Mouse (Mus musculus): ENCODE measurements around the gene Ucn2.

Gene Ucn2

DNA sequence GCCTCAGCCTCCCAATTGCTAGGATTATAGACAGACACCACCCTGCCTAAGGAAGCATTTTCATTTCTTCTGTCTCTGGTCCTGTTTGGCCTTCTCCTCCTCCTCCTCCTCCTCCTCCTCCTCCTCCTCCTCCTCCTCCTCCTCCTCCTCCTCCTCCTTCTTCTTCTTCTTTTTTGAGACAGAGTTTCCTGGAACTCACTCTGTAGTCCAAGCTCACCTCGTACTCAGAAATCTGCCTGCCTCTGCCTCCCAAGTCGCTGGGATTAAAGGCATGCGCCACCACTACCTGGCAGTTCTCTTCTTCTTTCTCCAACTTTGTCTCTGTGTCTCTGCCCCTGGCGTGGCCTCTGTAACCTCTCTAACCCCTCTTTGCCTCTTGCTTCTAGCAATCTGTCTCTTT is at the start of gene Ucn2:
TSS of gene Ucn2 (plus strand) at position 301 of the 400 bp plus-strand sequence.
- no peak for DNase-seq (ENCODE audit: low read depth, low spot score)

DNA sequence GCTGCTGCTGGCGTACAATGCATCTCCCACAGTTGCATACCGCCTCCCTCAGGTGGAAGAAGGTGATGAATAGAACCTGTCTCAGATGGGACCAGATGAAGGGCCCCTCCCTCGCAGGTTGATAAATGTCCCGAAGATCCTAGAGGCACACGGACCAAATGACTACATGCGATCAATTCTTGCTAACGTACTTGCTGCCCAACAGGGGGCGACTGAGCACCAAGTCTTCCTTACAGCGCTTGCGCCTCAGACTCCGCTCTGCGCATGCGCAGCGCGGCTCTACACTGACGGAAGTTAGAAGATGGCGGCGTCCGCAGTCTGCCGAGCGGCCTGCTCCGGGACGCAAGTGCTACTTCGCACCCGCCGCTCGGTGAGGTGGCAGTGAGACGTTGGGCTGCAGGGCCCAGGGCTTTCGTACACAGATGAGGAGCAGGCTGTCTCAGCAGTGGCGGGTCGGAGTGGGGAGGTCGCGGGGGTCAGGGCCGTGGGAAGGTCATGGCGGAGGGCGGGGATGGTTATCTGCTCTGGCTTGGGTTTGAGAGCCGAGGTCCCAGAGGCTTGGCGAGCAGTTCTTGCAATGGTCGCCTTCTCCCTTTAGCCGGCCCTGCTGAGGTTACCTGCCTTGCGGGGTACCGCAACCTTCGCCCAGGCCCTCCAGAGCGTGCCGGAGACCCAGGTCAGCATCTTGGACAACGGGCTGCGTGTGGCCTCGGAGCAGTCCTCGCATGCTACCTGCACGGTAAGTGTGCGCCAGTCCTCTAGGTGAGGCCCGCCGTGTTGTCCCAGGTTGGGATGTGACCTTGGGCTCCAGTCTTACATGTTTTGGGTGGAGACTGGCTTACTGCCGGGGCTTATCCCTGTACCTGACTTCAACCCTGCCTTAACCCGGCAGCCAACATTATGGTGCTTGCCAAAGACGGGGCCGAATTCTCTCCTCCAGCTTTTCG is 49.1 kb upstream of the Ucn2 start, which contains the start of gene Uqcrc1:
TSS of gene Uqcrc1 (plus strand) at position 216 of the 947 bp plus-strand sequence.
- peak; percentile 100 for DNase-seq (ENCODE audit: low read depth, low spot score)

- no peak for DNase-seq (ENCODE audit: low read depth, low spot score)
These were observed 40.7 kb upstream of the Ucn2 start for GRCm38 (mm10) chr9:108945111-108945510.

DNA sequence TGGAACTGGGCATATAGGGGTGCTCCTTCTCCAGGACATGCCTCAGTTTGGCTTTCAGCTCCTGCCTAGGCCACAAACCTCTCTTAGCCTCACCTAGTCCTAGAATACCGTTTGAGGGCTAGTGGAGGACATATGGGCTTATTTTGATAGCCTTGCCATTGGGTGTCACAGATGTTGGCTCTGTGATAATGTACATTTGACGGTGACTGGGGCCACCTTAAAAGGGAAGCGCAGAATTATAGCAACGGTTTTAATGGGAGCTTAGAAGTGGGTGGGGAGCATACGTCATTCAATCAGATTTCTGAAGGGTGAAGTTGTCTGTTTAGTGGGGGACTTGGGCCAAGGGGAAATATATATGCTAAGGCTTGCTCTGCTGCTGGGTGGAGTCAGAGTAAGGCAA is 40.2 kb upstream of the Ucn2 start:
- no peak for DNase-seq (ENCODE audit: low read depth, low spot score)

DNA sequence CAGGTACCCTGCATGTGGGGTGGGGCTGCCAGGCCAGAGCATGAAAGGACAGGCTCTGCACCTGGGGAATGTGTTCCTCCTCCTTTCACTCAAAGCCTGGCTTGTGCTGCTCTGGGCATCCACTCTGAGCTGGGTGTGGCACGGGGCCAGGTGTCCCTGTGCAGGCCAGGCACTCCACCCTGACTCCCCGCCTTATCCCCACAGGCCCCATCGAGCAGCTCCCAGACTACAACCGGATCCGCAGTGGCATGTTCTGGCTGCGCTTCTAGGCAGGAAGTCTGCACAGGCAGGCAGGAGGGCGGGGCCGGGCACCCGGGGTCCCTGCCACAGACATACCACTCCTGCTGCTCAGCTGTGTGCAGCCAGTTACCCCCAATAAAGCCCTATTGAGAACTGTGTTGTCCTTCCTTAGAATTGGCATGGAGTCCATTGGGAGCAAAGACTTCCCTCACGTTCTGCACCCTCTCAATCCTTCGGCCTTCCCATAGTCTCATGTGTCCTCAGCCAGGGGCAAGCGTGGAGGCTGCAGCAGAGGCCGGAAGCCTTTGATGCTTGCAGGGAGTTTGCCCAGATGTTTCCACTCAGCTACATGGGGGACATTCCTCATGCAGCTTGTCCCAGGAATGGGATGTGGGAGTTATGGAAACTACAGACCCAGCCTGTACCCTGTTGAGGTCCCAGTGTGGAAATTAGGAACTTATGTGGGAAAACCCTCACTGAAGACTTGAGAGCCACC is 36.4 kb upstream of the Ucn2 start:
- DNase-seq (ENCODE audit: low read depth, low spot score) = peak; percentile 17

DNA sequence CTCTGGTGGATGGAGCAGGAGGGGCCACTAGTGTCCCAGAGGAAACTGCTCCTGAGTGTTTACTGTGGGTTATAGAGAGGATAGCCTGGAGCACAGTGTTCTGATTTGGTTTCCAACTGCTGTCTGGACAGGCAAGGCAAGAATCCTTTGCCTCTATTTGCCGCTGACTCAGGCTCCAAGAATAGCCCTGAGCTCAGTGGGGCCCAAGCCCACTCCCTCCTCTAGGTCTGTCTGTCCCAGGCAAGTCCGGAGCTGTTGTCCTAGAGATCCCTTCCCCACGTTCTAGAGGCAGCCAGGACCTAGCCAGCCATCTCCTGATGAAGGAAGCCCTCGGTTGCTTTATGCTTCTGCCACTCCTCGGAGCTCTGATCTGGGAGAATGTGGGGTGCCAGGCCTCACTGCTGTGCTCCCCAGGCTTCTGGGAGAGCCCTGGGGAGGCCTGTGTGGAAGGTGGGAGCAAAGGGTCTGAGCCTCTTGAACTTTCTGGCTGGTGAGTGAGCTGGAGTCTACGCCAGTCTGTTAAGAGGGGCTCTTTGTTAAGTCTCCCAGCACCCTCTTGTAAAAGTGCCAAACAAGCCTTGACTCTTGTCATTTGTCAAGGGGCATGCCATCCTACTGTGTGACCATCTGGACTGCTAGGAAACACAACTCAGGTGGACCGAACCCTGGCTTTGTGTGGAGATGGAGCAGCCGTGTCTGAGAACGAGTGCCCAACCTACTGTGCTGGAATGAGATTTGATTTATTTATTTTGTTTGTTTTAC is 35.7 kb upstream of the Ucn2 start:
- DNase-seq (ENCODE audit: low read depth, low spot score) = no peak

DNA sequence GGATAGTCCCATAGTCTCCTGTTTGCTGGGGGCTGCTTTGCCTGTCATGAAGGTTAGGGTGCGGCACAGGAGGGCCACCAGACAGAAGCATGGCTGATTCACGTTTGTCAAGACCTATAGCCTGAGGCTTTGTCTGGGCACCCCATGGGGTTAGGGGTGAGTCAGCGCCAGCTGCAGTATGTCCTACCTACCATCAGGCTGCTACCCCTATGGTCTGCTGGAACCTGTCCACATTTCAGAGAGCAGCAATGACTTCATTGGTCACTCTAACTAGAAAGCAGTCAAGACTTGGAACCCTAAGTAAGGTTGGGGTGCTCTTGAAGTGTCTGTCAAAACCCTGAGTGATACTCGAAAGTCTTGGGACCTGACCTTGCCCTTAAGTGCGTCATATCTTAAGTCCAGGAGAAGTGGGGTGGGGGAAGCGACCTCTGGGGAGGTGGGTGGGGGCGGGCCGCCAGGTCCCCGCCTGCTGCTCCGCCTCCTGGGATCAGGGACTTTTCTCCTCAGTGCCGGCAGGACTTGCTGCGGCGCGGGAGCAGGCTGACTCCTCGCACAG is 32.7 kb upstream of the Ucn2 start, which contains the start of gene Col7a1:
TSS of gene Col7a1 (plus strand) at position 506 of the 556 bp plus-strand sequence.
- no peak for DNase-seq (ENCODE audit: low read depth, low spot score)

DNA sequence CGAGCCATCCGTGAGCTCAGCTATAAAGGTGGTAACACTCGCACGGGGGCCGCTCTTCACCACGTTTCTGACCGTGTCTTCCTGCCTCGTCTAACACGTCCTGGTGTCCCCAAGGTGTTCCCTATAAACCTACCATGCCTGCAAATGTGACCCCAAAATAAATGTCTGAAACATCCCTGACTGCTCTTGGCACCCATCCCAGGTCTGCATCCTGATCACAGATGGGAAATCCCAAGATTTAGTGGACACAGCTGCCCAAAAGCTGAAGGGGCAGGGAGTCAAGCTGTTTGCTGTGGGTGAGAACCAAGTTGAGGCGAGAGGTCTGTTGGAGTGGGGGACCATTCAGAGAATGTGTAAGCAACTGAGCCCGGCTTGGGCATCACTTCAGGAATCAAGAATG is 30.6 kb upstream of the Ucn2 start:
- DNase-seq (ENCODE audit: low read depth, low spot score) = no peak

- no peak for DNase-seq (ENCODE audit: low read depth, low spot score)
These were observed 30.0 kb upstream of the Ucn2 start for GRCm38 (mm10) chr9:108955846-108956245.

GRCm38 (mm10) chr9:108963577-108963976 is 22.2 kb upstream of the Ucn2 start:
- no peak for DNase-seq (ENCODE audit: low read depth, low spot score)

- no peak for DNase-seq (ENCODE audit: low read depth, low spot score)
These were observed 21.5 kb upstream of the Ucn2 start for GRCm38 (mm10) chr9:108964338-108964737.

DNA sequence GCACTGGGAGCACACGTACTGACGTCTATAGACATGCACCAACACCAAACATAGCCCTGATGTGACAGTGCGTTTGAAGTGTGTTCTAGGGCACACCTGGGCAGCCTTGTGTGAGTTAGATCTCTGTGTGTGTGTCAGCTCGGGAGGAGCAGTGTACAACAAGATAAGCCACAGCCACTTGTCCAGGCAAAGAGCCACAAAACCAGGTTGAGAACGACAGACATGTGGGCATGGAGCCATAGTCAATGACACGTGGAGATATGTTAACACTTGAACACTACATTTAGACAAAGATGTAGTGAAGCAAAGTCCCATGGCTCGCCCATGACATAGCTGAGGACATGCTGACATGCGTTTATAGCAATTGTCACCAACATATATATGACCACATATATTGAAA is 15.2 kb upstream of the Ucn2 start:
- no peak for DNase-seq (ENCODE audit: low read depth, low spot score)

- no peak for DNase-seq (ENCODE audit: low read depth, low spot score)
These were observed 9.3 kb upstream of the Ucn2 start for GRCm38 (mm10) chr9:108976483-108976882.

- DNase-seq (ENCODE audit: low read depth, low spot score) = no peak
These were observed 7.8 kb upstream of the Ucn2 start for GRCm38 (mm10) chr9:108977966-108978365.

DNA sequence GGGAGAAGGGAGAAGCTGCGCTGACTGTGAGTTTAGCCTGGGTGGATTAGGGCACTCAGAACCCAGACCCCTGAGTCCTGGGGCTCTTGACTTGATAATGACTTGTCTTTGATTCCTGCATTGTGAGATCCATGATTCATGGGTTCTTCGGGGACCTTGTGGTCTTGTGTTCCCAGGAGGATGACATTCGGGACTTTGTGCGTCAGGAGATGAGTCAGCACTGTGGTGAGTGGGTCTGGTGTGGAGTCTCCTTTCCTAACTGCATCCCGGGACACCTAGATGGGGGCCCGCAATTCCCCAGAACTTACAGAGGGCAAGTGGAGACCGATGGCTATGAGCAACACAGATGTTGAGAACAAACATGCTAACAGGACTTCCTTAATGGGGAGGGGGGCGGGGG is 3.3 kb upstream of the Ucn2 start:
- DNase-seq (ENCODE audit: low read depth, low spot score) = no peak

DNA sequence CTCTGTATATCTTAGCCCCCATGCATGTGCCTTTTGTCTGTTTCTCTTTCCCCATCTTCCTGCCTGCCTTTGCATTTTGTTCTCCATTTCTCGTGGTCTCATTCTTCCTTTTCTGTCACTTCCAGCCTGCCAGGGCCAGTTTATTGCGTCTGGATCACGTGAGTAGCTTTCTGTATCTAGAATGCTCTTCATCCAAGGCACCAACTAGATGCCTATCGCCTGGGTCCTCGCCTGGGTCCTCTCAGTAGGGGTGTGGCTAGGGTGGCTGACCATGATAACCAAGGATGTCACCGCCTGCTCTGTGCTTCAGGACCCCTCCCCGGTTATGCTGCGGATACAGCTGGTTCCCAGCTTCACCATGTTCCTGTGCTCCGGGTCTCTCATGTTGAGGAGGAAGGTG is 2.6 kb upstream of the Ucn2 start:
- no peak for DNase-seq (ENCODE audit: low read depth, low spot score)

GRCm38 (mm10) chr9:108987704-108988350 is 2.0 kb downstream of the Ucn2 start:
- no peak for DNase-seq (ENCODE audit: low read depth, low spot score)

DNA sequence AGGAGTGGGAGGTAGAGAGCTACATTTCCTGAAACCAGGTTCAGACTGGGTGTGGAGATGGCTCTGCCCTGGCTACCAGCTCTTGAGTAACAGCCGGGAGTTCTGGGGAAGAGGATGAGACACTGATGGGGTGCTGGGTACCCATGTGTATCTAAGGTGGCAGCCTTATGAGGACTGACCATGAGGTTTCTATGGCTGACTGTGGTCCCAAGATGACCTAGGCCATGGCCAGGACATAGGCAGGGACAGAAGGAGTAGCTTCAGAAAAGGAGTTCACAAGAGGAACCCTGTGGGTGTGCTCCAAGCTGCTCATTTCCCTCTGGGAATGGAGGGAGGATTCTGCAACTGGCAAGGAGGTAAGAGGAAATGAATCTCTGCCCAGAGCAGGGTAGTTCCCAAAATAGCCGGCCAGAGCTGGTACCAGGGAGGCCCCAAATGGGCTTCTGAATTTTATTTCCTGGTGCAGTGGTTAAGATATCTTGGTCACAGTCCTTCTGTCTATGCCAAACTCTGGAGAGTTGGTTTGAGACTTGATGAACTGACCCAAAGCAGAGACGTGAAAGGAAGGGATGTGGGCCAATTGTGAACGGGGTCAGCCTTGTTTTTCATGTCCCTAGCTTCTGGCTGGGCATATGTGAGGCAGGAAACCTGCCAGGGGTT is 4.1 kb downstream of the Ucn2 start:
- no peak for DNase-seq (ENCODE audit: low read depth, low spot score)

DNA sequence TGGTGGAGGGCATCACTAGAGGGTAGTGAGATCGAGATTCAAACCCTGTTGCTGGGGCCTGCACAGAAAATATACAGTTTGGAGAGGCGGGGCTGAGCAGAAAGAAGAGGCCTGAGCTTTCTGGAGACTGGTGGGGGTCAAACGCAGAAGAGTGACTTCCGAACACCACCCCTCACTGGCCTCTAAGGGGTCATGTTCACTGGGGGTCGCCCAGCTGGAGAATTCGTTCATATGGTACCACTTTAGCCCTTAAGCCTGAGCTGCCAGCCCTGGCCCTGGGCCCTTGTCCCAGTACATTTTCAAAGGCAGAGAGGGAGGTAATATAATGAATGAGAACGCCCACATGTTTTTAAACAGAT is 4.6 kb downstream of the Ucn2 start:
- no peak for DNase-seq (ENCODE audit: low read depth, low spot score)

DNA sequence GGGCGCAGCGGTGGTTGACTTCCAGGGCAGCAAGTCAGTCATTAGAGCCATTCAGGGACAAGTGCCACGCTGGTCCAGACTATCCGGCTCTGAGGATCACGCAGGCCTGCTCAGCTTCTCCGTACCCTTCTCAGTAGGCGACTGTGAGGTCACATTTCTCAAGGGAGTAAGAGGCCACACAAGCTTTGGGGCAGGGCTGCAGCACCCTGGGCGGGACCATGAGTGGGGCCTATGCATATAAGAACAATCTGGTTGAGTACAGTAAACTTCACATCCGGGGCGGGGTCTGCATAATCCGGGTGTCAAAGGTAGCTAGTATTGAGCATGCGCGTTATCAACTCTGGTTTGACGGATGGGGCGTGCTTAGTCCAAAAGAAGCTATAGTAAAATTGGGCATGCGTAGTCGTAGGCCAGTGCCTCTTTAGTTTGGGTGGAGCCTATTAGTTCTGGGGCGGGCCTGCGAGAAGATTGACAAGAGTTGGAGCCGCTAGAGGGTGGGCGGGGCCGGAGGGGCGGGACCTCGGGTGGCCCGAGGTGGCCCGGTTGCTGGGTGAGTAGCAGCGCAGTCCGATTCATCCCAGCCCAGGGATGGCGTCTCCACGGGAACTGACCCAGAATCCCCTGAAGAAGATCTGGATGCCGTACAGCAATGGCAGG is 5.7 kb downstream of the Ucn2 start, which contains the start of gene Pfkfb4:
TSS of gene Pfkfb4 (plus strand) at position 351 of the 657 bp plus-strand sequence.
- DNase-seq (ENCODE audit: low read depth, low spot score) = peak; percentile 96

Data from embryo, embryonic 11.5 days (tissue).